Mouse (Mus musculus) MEL (cell line): Measurements from ENCODE around the gene Impdh1. TPM values are rescaled to one million over a fixed set of nuclear protein-coding genes. Genes with fewer than 3 reads are reported as not detected.

Experiments used
- DNase-seq: peaks from one replicate; pipeline ENCODE4 v3.0.0; 2011; ENCODE audit warnings: low read depth, low spot score
- H3K27ac ChIP-seq: 2 replicates; pipeline ENCODE4 v1.5.1; 2012; ENCODE audit warnings: low read depth, mild to moderate bottlenecking, control low read depth, low read length, moderate library complexity; ENCODE audit not compliant: control insufficient read depth
- H3K27me3 ChIP-seq, 2 experiments: fragments of 150-350 bp in 1 of 2; sonication (generic) in 1 of 2; 2 replicates each; pipeline ENCODE4 v1.6.1; 2012; ENCODE audit warnings: low read length in 2 of 2, mild to moderate bottlenecking in 2 of 2, improper control_type of control experiment in 1 of 2, moderate library complexity in 1 of 2; ENCODE audit not compliant: insufficient read depth in 2 of 2, control insufficient read depth in 1 of 2
- H3K36me3 ChIP-seq, 2 experiments: 2 replicates each; pipeline ENCODE4 v1.6.1; 2012 to 2014; ENCODE audit warnings: low read length in 2 of 2, improper control_type of control experiment in 1 of 2, inconsistent platforms in 1 of 2, mild to moderate bottlenecking in 1 of 2; ENCODE audit not compliant: insufficient read depth in 2 of 2, control insufficient read depth in 1 of 2
- H3K4me1 ChIP-seq, 2 experiments: fragments of 150-350 bp in 1 of 2; sonication (generic) in 1 of 2; 2 replicates each; pipeline ENCODE4 v1.6.1; 2012; ENCODE audit warnings: low read length in 2 of 2, improper control_type of control experiment in 1 of 2, mild to moderate bottlenecking in 1 of 2; ENCODE audit not compliant: insufficient read depth in 2 of 2, control insufficient read depth in 1 of 2
- H3K4me3 ChIP-seq, 2 experiments: fragments of 150-350 bp in 1 of 2; sonication (generic) in 1 of 2; 2 replicates each; pipeline ENCODE4 v1.5.1; 2012; ENCODE audit warnings: low read depth in 2 of 2, low read length in 2 of 2, mild to moderate bottlenecking in 2 of 2, moderate library complexity in 2 of 2, control low read depth in 1 of 2, improper control_type of control experiment in 1 of 2; ENCODE audit not compliant: control insufficient read depth in 1 of 2, insufficient read depth in 1 of 2
- H3K79me2 ChIP-seq: 2 replicates; pipeline ENCODE4 v1.6.1; 2012; ENCODE audit warnings: mild to moderate bottlenecking, low read length, moderate library complexity; ENCODE audit not compliant: control insufficient read depth, poor library complexity, insufficient read depth
- H3K9ac ChIP-seq: 2 replicates; pipeline ENCODE4 v1.6.1; 2012; ENCODE audit warnings: low read depth, mild to moderate bottlenecking, control low read depth, low read length, moderate library complexity; ENCODE audit not compliant: control insufficient read depth, poor library complexity, severe bottlenecking
- H3K9me3 ChIP-seq: fragments of 150-350 bp; sonication (generic); replicated peaks from 2 replicates; pipeline ENCODE4 v1.6.1; 2012; ENCODE audit warnings: mild to moderate bottlenecking, low read length, improper control_type of control experiment, moderate library complexity; ENCODE audit not compliant: insufficient read depth
- BHLHE40 ChIP-seq: IDR thresholded peaks from 2 replicates; pipeline ENCODE4 v1.6.1; 2012; ENCODE audit warnings: low read depth, mild to moderate bottlenecking, inconsistent platforms, low read length, improper control_type of control experiment, borderline replicate concordance
- CHD1 ChIP-seq: IDR thresholded peaks from 2 replicates; pipeline ENCODE4 v1.6.1; 2012; ENCODE audit warnings: low read depth, mild to moderate bottlenecking, inconsistent platforms, low read length, improper control_type of control experiment
- ELF1 ChIP-seq: IDR thresholded peaks from 2 replicates; pipeline ENCODE4 v1.6.1; 2014; ENCODE audit warnings: low read depth, mild to moderate bottlenecking, inconsistent platforms, low read length, improper control_type of control experiment, moderate library complexity
- EP300 ChIP-seq, 2 experiments: IDR thresholded peaks; 2 replicates each; pipeline ENCODE4 v1.6.1; 2011; ENCODE audit warnings: improper control_type of control experiment in 2 of 2, low read length in 2 of 2, low read depth in 1 of 2, mild to moderate bottlenecking in 1 of 2
- ETS1 ChIP-seq: IDR thresholded peaks from 2 replicates; pipeline ENCODE4 v1.6.1; 2012; ENCODE audit warnings: low read depth, mild to moderate bottlenecking, inconsistent platforms, low read length, improper control_type of control experiment, moderate library complexity
- JUND ChIP-seq: IDR thresholded peaks from 2 replicates; pipeline ENCODE4 v1.6.1; 2011; ENCODE audit warnings: low read depth, mild to moderate bottlenecking, improper control_type of control experiment, low read length
- MAX ChIP-seq: IDR thresholded peaks from 2 replicates; pipeline ENCODE4 v1.6.1; 2011; ENCODE audit warnings: low read length, improper control_type of control experiment
- MAZ ChIP-seq: IDR thresholded peaks from 2 replicates; pipeline ENCODE4 v1.6.1; 2012; ENCODE audit warnings: low read depth, mild to moderate bottlenecking, inconsistent platforms, low read length, improper control_type of control experiment
- MEF2A ChIP-seq: IDR thresholded peaks from 2 replicates; pipeline ENCODE4 v1.6.1; 2014; ENCODE audit warnings: low read depth, mild to moderate bottlenecking, inconsistent platforms, low read length, improper control_type of control experiment; ENCODE audit not compliant: poor library complexity, insufficient replicate concordance, severe bottlenecking; ENCODE audit errors: extremely low read depth
- MXI1 ChIP-seq: IDR thresholded peaks from 2 replicates; pipeline ENCODE4 v1.6.1; 2011; ENCODE audit warnings: mild to moderate bottlenecking, low read depth, low read length, improper control_type of control experiment
- MYC ChIP-seq: IDR thresholded peaks from 2 replicates; pipeline ENCODE4 v1.6.1; 2011; ENCODE audit warnings: low read depth, mild to moderate bottlenecking, low read length, improper control_type of control experiment, moderate library complexity
- NELFE ChIP-seq: IDR thresholded peaks from 2 replicates; pipeline ENCODE4 v1.6.1; 2011; ENCODE audit warnings: low read depth, low read length, improper control_type of control experiment
- NRF1 ChIP-seq: IDR thresholded peaks from 2 replicates; pipeline ENCODE4 v1.6.1; 2014; ENCODE audit warnings: low read depth, mild to moderate bottlenecking, inconsistent platforms, low read length, improper control_type of control experiment, moderate library complexity; ENCODE audit not compliant: poor library complexity, insufficient read depth, severe bottlenecking
- POLR2AphosphoS5 ChIP-seq: IDR thresholded peaks from 2 replicates; pipeline ENCODE4 v1.6.1; 2012; ENCODE audit warnings: low read depth, borderline replicate concordance, mild to moderate bottlenecking, inconsistent platforms, low read length, moderate library complexity, mixed read lengths
- RCOR1 ChIP-seq: IDR thresholded peaks from 2 replicates; pipeline ENCODE4 v1.6.1; 2012; ENCODE audit warnings: low read depth, mild to moderate bottlenecking, inconsistent platforms, low read length, improper control_type of control experiment
- SMC3 ChIP-seq: IDR thresholded peaks from 2 replicates; pipeline ENCODE4 v1.6.1; 2011; ENCODE audit warnings: low read depth, low read length, improper control_type of control experiment
- TCF12 ChIP-seq: IDR thresholded peaks from 2 replicates; pipeline ENCODE4 v1.6.1; 2014; ENCODE audit warnings: low read depth, mild to moderate bottlenecking, inconsistent platforms, low read length, improper control_type of control experiment, moderate library complexity
- USF2 ChIP-seq, 2 experiments: IDR thresholded peaks; 2 replicates each; pipeline ENCODE4 v1.6.1; 2011 to 2012; ENCODE audit warnings: improper control_type of control experiment in 2 of 2, low read length in 2 of 2, borderline replicate concordance in 1 of 2, inconsistent platforms in 1 of 2, low read depth in 1 of 2, mild to moderate bottlenecking in 1 of 2; ENCODE audit not compliant: insufficient read depth in 1 of 2
- polyA plus RNA-seq, 2 experiments: library from polyadenylated mRNA; stranded (reverse) in 1 of 2; unstranded in 1 of 2; fragments of >175 nt in 1 of 2; fragments of >200 nt in 1 of 2; gene quantifications; 2 replicates each; pipeline versions ENCODE4 v1.2.1 to v1.2.4; 2012; ENCODE audit warnings: low replicate concordance in 2 of 2, low read depth in 1 of 2; ENCODE audit not compliant: insufficient read length in 2 of 2, insufficient read depth in 1 of 2, missing spikeins in 1 of 2
- total RNA-seq: library from RNA; depleted of rRNA; stranded (reverse); fragments of 300-350 nt; gene quantifications from 2 replicates; pipeline ENCODE4 v1.2.3, GENCODE M21; 2012

Impdh1 gene
- total and polyA plus RNA-seq, 3 experiments, result 15.3 to 55.1 TPM; not detected in 1

DNA sequence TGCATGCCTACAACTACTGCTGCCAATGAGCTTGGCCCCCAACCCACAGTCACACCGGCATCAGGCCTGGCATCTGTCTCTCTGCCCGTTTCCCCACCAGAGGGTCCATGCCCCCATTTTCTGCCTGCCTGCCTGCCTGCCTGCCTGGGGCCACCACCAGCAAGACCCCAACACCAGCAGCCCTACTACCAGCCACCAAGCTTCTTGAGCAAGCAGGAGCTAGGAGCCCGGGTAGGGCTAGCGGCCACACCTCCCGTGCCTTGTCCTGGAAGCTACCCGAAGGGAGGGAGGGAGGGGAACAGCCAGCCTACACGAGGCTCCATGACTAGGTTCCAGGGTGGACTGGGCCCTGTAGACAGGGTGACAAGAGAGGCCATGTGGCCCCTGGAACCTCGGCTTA is 14.2 kb downstream of the Impdh1 start:
- no peak for DNase-seq
- Histone ChIP-seq H3K9me3 (no peaks in the 10 kb centered on the region), H3K4me1 (no peaks in the 10 kb centered on the region), H3K4me3 (no peak overlapping the region), H3K27me3 (peaks cover 0 to 1% of the 10 kb centered on the region in 2 experiments; a peak in 1 of 4 replicates), H3K79me2 (no peaks in the 10 kb centered on the region), H3K36me3 (peaks cover 0 to 3% of the 10 kb centered on the region in 2 experiments; a peak in 1 of 4 replicates), H3K27ac (no peak overlapping the region), H3K9ac (no peak overlapping the region)
- TF ChIP-seq JUND (no peak), MAZ (no peak), ELF1 (no peak), MYC (no peak), EP300 (IDR thresholded peaks at IDR 0.05; ENCODE audit: low read depth in 1 of 2, low read length in 2 of 2) (no peak), NELFE (no peak), BHLHE40 (no peak), TCF12 (no peak)

DNA sequence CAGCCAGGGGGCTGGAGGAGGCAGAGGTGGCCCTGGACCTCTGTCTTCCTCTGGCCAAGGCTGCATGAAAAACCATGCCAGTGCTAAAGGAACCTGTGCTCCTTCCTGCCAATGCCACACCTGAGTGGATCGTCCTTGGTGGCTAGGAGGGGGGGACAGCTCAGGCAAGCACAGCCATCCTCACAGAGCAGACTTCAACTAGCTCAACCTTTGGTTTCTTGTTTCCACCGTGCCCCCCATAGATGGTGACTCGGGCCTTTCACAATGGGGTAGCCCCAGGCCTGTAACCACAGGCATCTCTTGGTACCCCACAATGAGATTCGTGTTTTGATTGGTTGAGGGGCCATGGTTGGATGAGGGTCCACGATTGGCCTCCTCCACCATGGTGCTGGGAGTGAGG is 14.8 kb downstream of the Impdh1 start:
- Histone ChIP-seq H3K4me1 (no peaks in the 10 kb centered on the region), H3K79me2 (no peaks in the 10 kb centered on the region), H3K4me3 (no peak overlapping the region), H3K27me3 (peaks cover 0 to 1% of the 10 kb centered on the region in 2 experiments; a peak in 1 of 4 replicates), H3K9ac (no peak overlapping the region), H3K27ac (no peak overlapping the region), H3K9me3 (no peaks in the 10 kb centered on the region), H3K36me3 (peaks cover 0 to 1% of the 10 kb centered on the region in 2 experiments; a peak in 1 of 4 replicates)
- TF ChIP-seq MAX, result no peak
- no peak for TF ChIP-seq MXI1
- DNase-seq, result no peak

DNA sequence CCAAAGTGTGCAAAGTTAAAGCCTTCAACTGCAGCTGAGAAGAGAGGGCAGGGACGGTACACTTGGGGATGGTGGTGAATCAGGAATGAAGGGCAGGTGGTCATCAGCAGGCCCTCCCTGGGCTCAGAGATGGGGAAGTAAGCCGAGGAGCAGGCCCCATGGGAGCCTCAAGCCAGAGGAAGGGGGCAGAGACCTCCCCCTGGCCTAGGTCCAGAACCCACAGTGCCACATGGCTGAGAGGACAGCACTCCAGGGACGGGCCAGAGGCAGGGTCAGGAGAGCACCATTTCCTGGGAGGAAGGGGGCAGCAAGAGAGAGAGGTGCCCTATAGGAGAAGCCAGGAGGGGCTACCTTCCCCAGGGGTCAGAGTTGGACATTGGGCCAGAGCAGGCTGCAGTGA is 15.7 kb downstream of the Impdh1 start:
- H3K27me3 ChIP-seq, result peaks cover 0 to 1% of the 10 kb centered on the region in 2 experiments; a peak in 1 of 4 replicates
- H3K9ac ChIP-seq, result no peak overlapping the region
- TF ChIP-seq BHLHE40 (no peak), SMC3 (no peak), MAZ (no peak), NELFE (no peak), POLR2AphosphoS5 (no peak), ETS1 (no peak), NRF1 (no peak), MEF2A (no peak), CHD1 (no peak), JUND (no peak), USF2 (IDR thresholded peaks at IDR 0.05; ENCODE audit: borderline replicate concordance in 1 of 2, insufficient read depth in 1 of 2, low read depth in 1 of 2, low read length in 2 of 2) (no peak), RCOR1 (no peak)
- no peaks in the 10 kb centered on the region for H3K9me3 ChIP-seq
- H3K27ac ChIP-seq, result no peak overlapping the region
- H3K4me1 ChIP-seq, result no peaks in the 10 kb centered on the region
- peaks cover 0 to 1% of the 10 kb centered on the region in 2 experiments; a peak in 1 of 4 replicates for H3K36me3 ChIP-seq
- H3K4me3 ChIP-seq, result no peak overlapping the region
- H3K79me2 ChIP-seq, result no peaks in the 10 kb centered on the region
- DNase-seq, result no peak
